Mouse (Mus musculus) intestine, embryonic 15.5 days (tissue): ENCODE measurements around the gene Aar2. TPM values are rescaled to one million over a fixed set of nuclear protein-coding genes. Genes with fewer than 3 reads are reported as not detected.

Experiments used
- ATAC-seq: fragments of 200-750 bp; cut with Nextera tagmentation; 2 replicates; pipeline ENCODE4 v1.8.0; 2017; ENCODE audit warnings: moderate TSS enrichment, moderate library complexity
- H3K27ac ChIP-seq: fragments of 300-500 bp; sonication (generic); 2 replicates; pipeline ENCODE4 v1.5.1; 2015; ENCODE audit warnings: mild to moderate bottlenecking, inconsistent platforms
- H3K27me3 ChIP-seq: fragments of 300-500 bp; sonication (generic); replicated peaks from 2 replicates; pipeline ENCODE4 v1.6.1; 2015; ENCODE audit warnings: inconsistent platforms
- H3K36me3 ChIP-seq: fragments of 300-500 bp; sonication (generic); 2 replicates; pipeline ENCODE4 v1.6.1; 2015; ENCODE audit warnings: inconsistent platforms
- H3K4me1 ChIP-seq: fragments of 300-500 bp; sonication (generic); replicated peaks from 2 replicates; pipeline ENCODE4 v1.6.1; 2015; ENCODE audit warnings: inconsistent platforms
- H3K4me2 ChIP-seq: fragments of 300-500 bp; sonication (generic); replicated peaks from 2 replicates; pipeline ENCODE4 v1.6.1; 2015; ENCODE audit warnings: mild to moderate bottlenecking, inconsistent platforms
- H3K4me3 ChIP-seq: fragments of 300-500 bp; sonication (generic); replicated peaks from 2 replicates; pipeline ENCODE4 v1.5.1; 2015; ENCODE audit warnings: inconsistent platforms
- H3K9ac ChIP-seq: fragments of 300-500 bp; sonication (generic); 2 replicates; pipeline ENCODE4 v1.6.1; 2015; ENCODE audit warnings: inconsistent platforms
- H3K9me3 ChIP-seq: fragments of 300-500 bp; sonication (generic); 2 replicates; pipeline ENCODE4 v1.6.1; 2016; ENCODE audit warnings: inconsistent platforms
- WGBS: fragments of 180-500 bp; shearing (Covaris S2); methylation state at CpG from one replicate; pipeline ENCODE4 v1.1.7; 2015; 5-methylcytosine and 5-hydroxymethylcytosine counted together
- polyA plus RNA-seq: library from polyadenylated mRNA; unstranded; fragments of >200 nt; fragmentation: Nextera tagmentation; extraction: Ambion mirVana; gene quantifications from 2 replicates; pipeline ENCODE4 v1.2.1, GENCODE M21; 2015

Gene Aar2
- polyA plus RNA-seq, 1 experiment from 2014 or later: 31.6 TPM

DNA sequence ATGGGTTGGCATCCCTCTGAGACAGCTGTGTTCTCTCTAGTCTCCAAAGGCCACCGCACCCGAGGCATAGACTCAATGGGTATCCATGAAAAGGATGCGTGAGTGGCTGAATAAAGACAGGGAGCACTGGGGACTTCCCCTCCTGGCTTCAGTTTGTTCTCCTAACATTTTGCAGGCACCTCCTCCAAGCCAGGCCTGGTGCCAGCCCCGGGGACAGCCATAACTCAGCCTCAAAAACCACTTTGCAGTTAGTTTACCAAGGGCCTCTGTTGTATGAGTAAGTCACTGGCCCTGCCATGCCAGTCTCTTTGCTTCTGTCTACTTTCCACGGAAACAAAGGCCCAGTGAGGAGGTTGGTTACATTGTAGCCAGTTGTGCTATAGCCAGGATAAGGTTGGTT, 58.6 kb downstream of the Aar2 start:
- Histone ChIP-seq H3K9me3 (no peaks in the 10 kb centered on the region), H3K4me1 (no peaks in the 10 kb centered on the region), H3K27me3 (peaks cover 23% of the 10 kb centered on the region; the same call in 1 of the 2 replicates), H3K4me2 (no peak overlapping the region), H3K4me3 (no peak overlapping the region), H3K9ac (no peak overlapping the region), H3K27ac (no peak overlapping the region), H3K36me3 (no peaks in the 10 kb centered on the region)
- ATAC-seq: no peak
- WGBS: 72% methylated on average over 5 of the region's 5 CpGs

DNA sequence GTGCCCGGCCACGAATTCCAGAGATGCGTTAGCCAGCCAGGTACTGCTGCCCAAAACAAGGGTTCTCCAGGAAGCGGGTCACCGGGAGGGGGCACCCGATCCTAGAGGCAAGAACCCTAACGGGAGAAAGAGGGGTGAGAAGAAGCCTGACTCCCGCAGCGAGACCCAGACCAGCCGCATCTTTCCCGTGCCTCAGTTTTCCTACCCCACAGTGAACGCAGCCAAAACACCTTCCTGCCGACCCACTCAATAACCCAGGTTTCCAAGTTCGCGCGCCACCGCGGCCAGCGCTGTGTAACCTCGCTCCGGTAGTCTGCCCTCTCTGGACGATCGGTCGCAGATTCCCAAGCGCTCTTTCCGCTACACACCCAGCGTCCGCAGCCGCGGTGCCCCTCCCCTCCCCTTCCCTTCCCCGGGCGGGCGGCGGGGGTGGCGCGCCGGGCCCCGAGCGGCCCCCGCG, 65.7 kb downstream of the Aar2 start:
- peak overlapping the region; percentile 65 for H3K4me3 ChIP-seq
- WGBS: 1% methylated on average over 37 of the region's 41 CpGs
- no peaks in the 10 kb centered on the region for H3K9me3 ChIP-seq
- peaks cover 83% of the 10 kb centered on the region for H3K27me3 ChIP-seq
- peaks cover 18% of the 10 kb centered on the region for H3K4me1 ChIP-seq
- peak overlapping the region; percentile 56 for H3K9ac ChIP-seq
- H3K27ac ChIP-seq: no peak overlapping the region
- ATAC-seq: peak; percentile 66
- H3K36me3 ChIP-seq: no peaks in the 10 kb centered on the region
- peak overlapping the region; percentile 97 for H3K4me2 ChIP-seq

DNA sequence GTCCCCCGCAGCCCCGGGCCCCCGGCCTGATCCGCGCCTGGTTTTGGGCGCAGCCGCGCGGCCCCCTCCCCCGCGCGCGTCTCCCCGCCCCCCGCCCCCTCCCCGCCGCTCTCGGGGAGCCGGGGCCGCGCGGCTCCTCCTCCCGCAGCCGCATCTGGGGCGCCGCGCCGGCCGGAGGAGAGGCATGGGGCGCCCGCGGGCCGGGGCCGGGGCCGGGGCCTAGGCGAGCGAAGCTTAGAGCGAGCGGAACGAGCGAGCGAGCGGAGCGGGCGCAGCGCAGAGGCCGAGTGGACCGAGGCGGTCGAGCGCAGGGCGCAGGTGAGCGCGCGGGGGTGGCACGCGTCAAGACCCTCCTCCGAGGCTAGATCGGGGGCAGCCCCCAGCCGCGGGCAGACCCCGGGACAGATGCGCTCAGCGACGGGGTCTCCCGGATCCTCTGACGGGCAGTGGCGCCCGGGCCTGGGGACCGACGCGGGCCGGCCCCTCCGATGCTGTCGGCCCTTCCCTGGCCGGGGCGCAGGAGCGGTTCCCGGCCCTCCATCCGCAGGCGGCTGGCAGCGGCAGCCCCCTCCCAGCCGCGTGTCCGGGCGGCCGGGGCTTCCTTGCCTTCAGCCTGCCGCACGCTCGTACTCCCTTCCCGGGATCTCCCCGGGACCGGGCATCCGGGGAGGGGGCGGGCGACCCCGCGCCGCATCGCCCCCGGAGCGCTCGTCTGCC, 66.3 kb downstream of the Aar2 start, which contains the start of gene Dlgap4:
Gene Dlgap4 (plus strand): TSS at position 165 of the 717 bp plus-strand sequence.
- Histone ChIP-seq H3K27me3 (peaks cover 84% of the 10 kb centered on the region), H3K9ac (peak within 1 kb of the TSS; percentile 56), H3K4me2 (peak within 1 kb of the TSS; percentile 97), H3K4me1 (peaks cover 18% of the 10 kb centered on the region), H3K27ac (no peak within 1 kb of the TSS), H3K36me3 (no peaks in the 10 kb centered on the region), H3K4me3 (peak within 1 kb of the TSS; percentile 65), H3K9me3 (no peaks in the 10 kb centered on the region)
- ATAC-seq: peak; percentile 85
- WGBS: under 1% methylated on average over 74 of the region's 103 CpGs

DNA sequence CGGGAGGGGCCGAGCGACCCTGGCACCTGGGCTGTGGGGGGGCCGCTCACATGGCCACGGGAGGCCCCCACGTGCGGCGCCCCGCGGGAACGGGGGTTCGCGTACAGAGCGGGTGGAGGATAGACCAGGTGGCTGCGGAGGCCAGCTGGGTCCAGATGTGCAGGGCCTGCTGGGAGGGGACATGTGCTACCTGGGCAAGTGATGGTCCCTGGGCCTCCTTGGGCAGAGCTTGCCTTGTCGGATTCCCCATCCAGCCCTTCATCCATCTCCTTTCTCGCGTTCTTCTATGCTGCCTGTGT, 66.8 kb downstream of the Aar2 start:
- peaks cover 80% of the 10 kb centered on the region for H3K27me3 ChIP-seq
- no peak for ATAC-seq
- H3K27ac ChIP-seq: no peak overlapping the region
- H3K4me3 ChIP-seq: peak overlapping the region; percentile 65
- H3K4me1 ChIP-seq: peaks cover 18% of the 10 kb centered on the region
- H3K36me3 ChIP-seq: no peaks in the 10 kb centered on the region
- H3K4me2 ChIP-seq: peak overlapping the region; percentile 97
- no peaks in the 10 kb centered on the region for H3K9me3 ChIP-seq
- peak overlapping the region; percentile 56 for H3K9ac ChIP-seq
- WGBS: under 1% methylated on average over 18 of the region's 18 CpGs

DNA sequence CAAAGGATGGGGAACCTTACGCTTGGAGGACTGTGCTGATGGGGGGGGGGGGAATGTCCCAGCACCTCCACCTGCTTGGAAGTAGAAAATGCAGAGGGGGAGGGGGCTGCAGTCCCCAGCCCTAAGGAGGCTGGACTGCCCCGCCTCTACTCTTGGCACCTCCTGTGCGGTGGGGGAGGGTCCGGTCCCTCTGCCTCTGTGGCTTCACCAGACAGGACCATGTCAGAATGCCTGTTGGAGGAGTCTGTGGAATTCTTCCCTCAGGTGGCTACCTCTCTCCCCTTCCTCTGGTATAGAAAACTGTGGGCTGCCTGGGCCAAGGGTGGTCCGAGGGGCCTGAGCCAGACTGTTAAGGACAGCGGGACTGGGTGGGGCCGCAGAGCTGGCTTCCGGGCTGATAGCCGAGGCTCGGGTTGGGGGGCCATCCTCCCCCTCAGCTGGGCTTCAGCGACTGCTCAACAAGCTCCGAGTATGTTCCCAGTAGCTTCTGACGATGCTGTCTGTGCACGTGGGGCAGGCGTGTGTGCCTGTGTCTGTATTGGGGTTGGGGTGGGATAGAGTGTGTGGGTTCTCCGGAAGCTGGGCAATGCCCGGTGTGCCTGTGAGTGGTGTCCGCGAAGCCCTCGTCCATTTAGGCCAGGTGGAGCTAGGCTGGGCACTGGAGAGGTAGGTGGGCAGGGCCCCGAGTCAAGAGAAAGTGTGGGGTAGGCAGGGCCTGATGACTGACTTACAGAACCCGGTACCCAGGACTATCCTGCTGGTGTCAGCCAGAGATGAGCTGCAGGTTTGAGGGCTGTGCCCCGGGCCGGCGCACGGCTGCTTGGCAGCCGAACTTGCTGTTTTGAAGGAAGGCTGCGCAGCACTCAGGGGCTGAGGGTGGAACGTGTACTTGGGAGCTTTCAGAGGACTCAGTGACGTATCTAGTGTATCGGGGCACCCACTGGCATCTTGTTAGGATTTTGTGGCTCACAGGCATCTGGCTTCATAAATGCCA, 67.6 kb downstream of the Aar2 start:
- H3K27me3 ChIP-seq: peaks cover 73% of the 10 kb centered on the region
- peaks cover 18% of the 10 kb centered on the region for H3K4me1 ChIP-seq
- H3K4me2 ChIP-seq: peak overlapping the region; percentile 97
- no peak overlapping the region for H3K9ac ChIP-seq
- H3K9me3 ChIP-seq: no peaks in the 10 kb centered on the region
- no peaks in the 10 kb centered on the region for H3K36me3 ChIP-seq
- H3K4me3 ChIP-seq: peak overlapping the region; percentile 65
- no peak overlapping the region for H3K27ac ChIP-seq
- no peak for ATAC-seq
- 11% methylated on average over 31 of the region's 31 CpGs for WGBS

DNA sequence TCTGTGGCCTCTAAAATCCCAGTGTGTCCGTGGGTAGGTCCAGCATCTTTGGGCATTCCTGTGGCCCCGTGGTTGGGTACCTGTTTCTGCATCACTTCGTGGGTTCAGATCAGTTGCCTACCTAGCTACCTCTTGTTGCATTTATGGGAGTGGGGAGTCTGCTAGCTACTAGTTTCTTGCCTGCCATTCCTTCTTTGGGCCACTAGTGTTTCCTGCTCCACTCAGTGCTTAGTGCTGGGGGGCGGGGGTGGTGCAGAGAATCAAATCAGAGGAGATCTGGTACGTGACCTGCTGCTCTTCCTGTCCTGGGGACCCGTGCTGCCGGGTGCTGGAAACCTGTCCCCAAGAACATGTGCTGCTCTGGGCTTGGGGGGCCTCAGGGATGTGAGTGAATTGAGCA, 69.1 kb downstream of the Aar2 start:
- H3K9ac ChIP-seq: no peak overlapping the region
- peaks cover 18% of the 10 kb centered on the region for H3K4me1 ChIP-seq
- H3K27me3 ChIP-seq: peaks cover 62% of the 10 kb centered on the region
- no peaks in the 10 kb centered on the region for H3K9me3 ChIP-seq
- H3K27ac ChIP-seq: no peak overlapping the region
- no peak overlapping the region for H3K4me2 ChIP-seq
- no peak for ATAC-seq
- H3K4me3 ChIP-seq: no peak overlapping the region
- H3K36me3 ChIP-seq: no peaks in the 10 kb centered on the region
- 67% methylated on average over 7 of the region's 7 CpGs for WGBS

DNA sequence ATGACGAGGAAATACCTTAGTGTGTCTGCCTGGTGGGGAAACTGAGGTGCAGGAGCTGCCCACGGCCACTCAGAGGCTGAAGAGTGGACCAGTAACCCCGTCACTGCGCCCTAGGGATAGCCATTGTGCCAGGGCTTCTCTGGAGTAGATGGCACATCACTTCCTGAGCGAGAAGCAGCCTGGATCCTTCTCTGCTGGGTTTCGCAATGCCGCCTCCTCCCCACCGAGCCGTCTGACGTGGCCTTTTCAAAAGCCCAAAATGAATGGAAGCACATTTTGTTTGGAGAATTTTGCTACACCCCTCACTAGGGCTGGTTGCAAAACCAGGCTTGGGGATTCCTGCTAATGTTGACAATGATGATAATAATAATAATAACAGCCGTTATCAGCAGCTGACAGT, 70.2 kb downstream of the Aar2 start:
- Histone ChIP-seq H3K9me3 (no peaks in the 10 kb centered on the region), H3K4me1 (peaks cover 18% of the 10 kb centered on the region), H3K4me2 (no peak overlapping the region), H3K27ac (no peak overlapping the region), H3K9ac (no peak overlapping the region), H3K27me3 (peaks cover 55% of the 10 kb centered on the region), H3K36me3 (no peaks in the 10 kb centered on the region), H3K4me3 (no peak overlapping the region)
- no peak for ATAC-seq
- WGBS: 36% methylated on average over 11 of the region's 11 CpGs

Other genes with a start within 250 kb of the Aar2 start
- 4.4 and 5.0 TPM in 2 replicates for gene Cnbd2, start 235.3 kb upstream of the Aar2 start, polyA plus RNA-seq
- gene Scand1, start 234.9 kb upstream of the Aar2 start, polyA plus RNA-seq: 62.8 and 75.2 TPM in 2 replicates
- gene Epb41l1, start 126.7 kb upstream of the Aar2 start, polyA plus RNA-seq: 1.9 and 2.4 TPM in 2 replicates
- gene Dlgap4, start 66.1 kb downstream of the Aar2 start, polyA plus RNA-seq: 54.3 and 54.6 TPM in 2 replicates
- 1,100 and 1,103 TPM in 2 replicates for gene Myl9, start 227.8 kb downstream of the Aar2 start, polyA plus RNA-seq